Mouse (Mus musculus): ENCODE data around the gene Ostm1. TPM values are rescaled to one million over a fixed set of nuclear protein-coding genes. Genes with fewer than 3 reads are reported as not detected.

The Ostm1 gene
- polyA plus RNA-seq, 1 experiment from 2014 or later = 41.8 TPM

- WGBS = 73% methylated on average over 10 of the region's 10 CpGs
- Histone ChIP-seq H3K9ac (no peak overlapping the region), H3K36me3 (replicated peaks; ENCODE audit: control insufficient read depth, insufficient read depth) (no peaks in the 10 kb centered on the region), H3K4me3 (replicated peaks; ENCODE audit: low read length) (no peak overlapping the region), H3K4me2 (replicated peaks) (no peak overlapping the region), H3K9me3 (ENCODE audit: control insufficient read depth, low read length) (no peaks in the 10 kb centered on the region), H3K27me3 (ENCODE audit: control insufficient read depth, insufficient read depth, low read length) (no peaks in the 10 kb centered on the region), H3K4me1 (replicated peaks; ENCODE audit: control insufficient read depth, insufficient read depth, low read length) (no peaks in the 10 kb centered on the region), H3K27ac (no peak overlapping the region)
- DNase-seq (ENCODE audit: low spot score) (no peak), ATAC-seq (ENCODE audit: low FRiP score) (no peak)
Measured at GRCm38 (mm10) chr10:42751813-42752212, 168.2 kb downstream of the Ostm1 start.

Other genes with a start within 250 kb of the Ostm1 start
- gene Afg1l, start 105.3 kb upstream of the Ostm1 start, polyA plus RNA-seq (2014; fragmentation: Nextera tagmentation; extraction: Ambion mirVana) = 8.4 and 9.6 TPM in 2 replicates
- 296 and 302 TPM in 2 replicates for gene Snx3, start 81.8 kb upstream of the Ostm1 start, polyA plus RNA-seq (2014; fragmentation: Nextera tagmentation; extraction: Ambion mirVana)
- 0.23 TPM in 1 of 2 replicates, not detected in the other for gene Nr2e1, start 190 bp upstream of the Ostm1 start, polyA plus RNA-seq (2014; fragmentation: Nextera tagmentation; extraction: Ambion mirVana)
- gene Sec63, start 177.7 kb downstream of the Ostm1 start, polyA plus RNA-seq (2014; fragmentation: Nextera tagmentation; extraction: Ambion mirVana) = 17.2 and 17.6 TPM in 2 replicates